Mouse (Mus musculus): ENCODE measurements at regions not wholly inside any gene's neighbourhood (a gene's known extent, or its start where the extent isn't known, plus 50 kb on each side); places are given as distances from the start of the nearest gene placed in this dataset.

- DNase-seq (ENCODE audit: low read depth, low spot score) = no peak
Measured at GRCm38 (mm10) chr6:44010946-44011345, 344.9 kb upstream of the Tpk1 start.

DNA sequence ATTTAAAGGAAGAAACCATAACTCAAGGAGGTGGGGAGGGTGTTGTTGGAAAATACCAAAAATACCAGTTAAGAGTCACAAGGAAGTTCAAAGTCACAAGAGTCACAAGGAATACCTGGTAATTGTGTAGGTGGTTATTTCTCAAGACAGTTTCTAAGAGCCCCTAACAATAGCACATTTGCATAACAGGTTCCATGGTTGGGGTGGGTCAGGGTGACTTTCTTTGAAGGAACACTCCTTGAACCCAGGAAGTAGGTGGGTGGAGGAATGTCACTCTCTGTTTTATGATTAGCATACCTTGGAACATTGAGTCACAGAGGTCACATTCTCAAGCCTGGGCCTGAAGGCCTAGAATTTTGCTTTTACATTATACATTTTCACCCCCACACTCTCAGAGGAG lies 341.1 kb upstream of the Tpk1 start:
- peak; percentile 65 for DNase-seq (ENCODE audit: low read depth, low spot score)

Measured in ES-CJ7 (cell line).